Mouse (Mus musculus): ENCODE measurements at regions not wholly inside any gene's neighbourhood (a gene's known extent, or its start where the extent isn't known, plus 50 kb on each side); places are given as distances from the start of the nearest gene placed in this dataset.

- TF ChIP-seq POLR2A (IDR thresholded peaks at IDR 0.05; ENCODE audit: borderline replicate concordance, extremely low read depth, insufficient read depth, insufficient read length, poor library complexity, severe bottlenecking) (no peak), CTCF (IDR thresholded peaks at IDR 0.05; ENCODE audit: borderline replicate concordance, extremely low read depth, insufficient read depth, insufficient read length) (no peak)
Observed at GRCm38 (mm10) chr13:25695017-25695604, 424.8 kb upstream of the Nrsn1 start.

Measured in brain, embryonic 14.5 days (tissue).